Mouse (Mus musculus): ENCODE data around the gene Spsb2. TPM values are rescaled to one million over a fixed set of nuclear protein-coding genes. Genes with fewer than 3 reads are reported as not detected.

Spsb2 gene
- polyA plus RNA-seq, 1 experiment from 2014 or later: 9.5 TPM

- H3K27me3 ChIP-seq: peaks cover 10% of the 10 kb centered on the region
- H3K4me1 ChIP-seq (replicated peaks): peaks cover 37% of the 10 kb centered on the region
- H3K36me3 ChIP-seq (replicated peaks): peaks cover 47% of the 10 kb centered on the region
- 83% methylated on average over 10 of the region's 10 CpGs for WGBS (ENCODE audit: insufficient replicate concordance)
- H3K4me2 ChIP-seq: no peak overlapping the region
- no peak overlapping the region for H3K9ac ChIP-seq
- no peaks in the 10 kb centered on the region for H3K9me3 ChIP-seq (replicated peaks)
- no peak overlapping the region for H3K27ac ChIP-seq (replicated peaks)
- no peak for ATAC-seq (ENCODE audit: insufficient read depth)
- H3K4me3 ChIP-seq (replicated peaks): no peak overlapping the region
Observed at GRCm38 (mm10) chr6:124835531-124835930, 27.1 kb downstream of the Spsb2 start.

GRCm38 (mm10) chr6:124836411-124836810, 27.9 kb downstream of the Spsb2 start:
- H3K36me3 ChIP-seq (replicated peaks): peaks cover 44% of the 10 kb centered on the region
- 76% methylated on average over 7 of the region's 7 CpGs for WGBS (ENCODE audit: insufficient replicate concordance)
- ATAC-seq (ENCODE audit: insufficient read depth): no peak

DNA sequence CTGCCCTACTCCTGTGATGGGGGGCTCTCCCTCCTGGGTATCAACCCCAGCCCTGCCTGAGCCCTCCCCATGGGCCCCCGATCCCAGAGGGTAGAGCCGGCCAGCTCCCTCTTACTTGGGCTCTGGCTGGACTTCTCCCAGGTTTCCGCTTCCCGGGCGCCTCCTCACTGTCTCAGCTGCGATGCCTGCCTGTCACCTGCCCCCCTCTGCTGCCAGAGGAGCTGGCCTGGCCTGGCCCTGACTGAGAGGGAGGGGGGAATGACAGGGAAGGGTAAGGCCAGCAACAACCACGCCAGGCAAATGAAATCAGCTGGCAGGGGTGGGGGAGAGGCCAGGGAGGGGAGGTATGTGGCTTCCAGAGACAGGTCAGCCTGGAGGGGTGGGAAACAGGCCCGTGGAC, 31.3 kb downstream of the Spsb2 start:
- ATAC-seq (ENCODE audit: insufficient read depth): no peak
- WGBS (ENCODE audit: insufficient replicate concordance): 18% methylated on average over 8 of the region's 8 CpGs
- no peak overlapping the region for H3K4me3 ChIP-seq (replicated peaks)
- H3K27ac ChIP-seq (replicated peaks): no peak overlapping the region
- H3K27me3 ChIP-seq: peaks cover 10% of the 10 kb centered on the region
- H3K4me2 ChIP-seq: no peak overlapping the region
- H3K9ac ChIP-seq: no peak overlapping the region
- H3K4me1 ChIP-seq (replicated peaks): peaks cover 14% of the 10 kb centered on the region
- peaks cover 10% of the 10 kb centered on the region for H3K36me3 ChIP-seq (replicated peaks)
- H3K9me3 ChIP-seq (replicated peaks): no peaks in the 10 kb centered on the region

More at GRCm38 (mm10) chr6:124836411-124836810, 27.9 kb downstream of the Spsb2 start:
- Histone ChIP-seq H3K9me3 (replicated peaks) (no peaks in the 10 kb centered on the region), H3K4me1 (replicated peaks) (peaks cover 30% of the 10 kb centered on the region), H3K27ac (replicated peaks) (no peak overlapping the region), H3K4me2 (no peak overlapping the region), H3K4me3 (replicated peaks) (no peak overlapping the region), H3K27me3 (peaks cover 10% of the 10 kb centered on the region), H3K9ac (no peak overlapping the region)

DNA sequence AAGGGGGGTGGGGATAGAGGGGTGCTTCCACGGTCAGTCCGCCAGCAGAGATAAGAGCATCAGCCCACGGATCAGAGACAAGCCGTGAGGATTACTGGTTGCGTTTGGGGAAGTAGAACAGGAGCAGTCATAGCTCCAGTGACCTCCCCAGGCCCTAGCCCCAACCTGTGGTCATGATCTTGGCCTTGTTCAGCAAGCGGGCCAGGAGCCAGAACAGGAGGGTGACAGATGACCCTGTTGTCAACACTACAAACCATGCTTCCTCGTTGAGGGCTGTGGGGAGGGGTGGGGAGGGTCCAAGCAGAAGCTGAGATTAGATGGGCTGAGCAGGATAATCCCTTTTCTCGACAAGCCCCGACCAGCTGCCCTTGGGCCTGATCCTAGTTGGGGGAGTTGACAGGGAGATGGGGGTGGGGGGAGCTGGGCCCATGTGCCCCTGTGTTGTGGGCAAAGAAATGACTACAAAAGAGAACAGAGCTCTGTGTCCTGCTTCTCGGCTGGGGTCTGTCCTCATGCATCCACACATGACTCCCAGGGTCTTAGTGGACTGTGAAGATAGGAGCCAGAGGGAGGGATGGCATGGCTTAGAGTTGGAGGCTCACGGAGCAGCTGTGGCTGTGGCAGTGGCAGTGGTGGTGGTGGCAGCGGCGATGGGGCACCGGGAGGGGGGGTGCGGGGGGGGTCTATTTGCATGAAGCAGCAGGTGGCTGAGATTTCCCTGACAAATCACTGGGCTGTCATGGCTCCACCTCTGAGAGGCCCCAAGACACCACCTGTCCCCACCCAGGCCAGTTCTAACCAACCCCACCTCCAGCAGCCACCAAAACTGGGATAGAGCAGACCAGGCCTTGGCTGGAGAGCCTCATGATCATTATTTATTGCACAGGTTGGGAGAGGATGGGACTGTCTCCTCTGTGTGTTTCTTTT, 32.0 kb downstream of the Spsb2 start, which contains the start of gene Gnb3:
Gene Gnb3 (minus strand): TSS at position 35 of the 927 bp plus-strand sequence.
- H3K27me3 ChIP-seq: peaks cover 10% of the 10 kb centered on the region
- H3K4me3 ChIP-seq (replicated peaks): no peak within 1 kb of the TSS
- H3K36me3 ChIP-seq (replicated peaks): peaks cover 3% of the 10 kb centered on the region; the same call in 1 of the 2 replicates
- ATAC-seq (ENCODE audit: insufficient read depth): no peak
- no peak within 1 kb of the TSS for H3K9ac ChIP-seq
- no peak within 1 kb of the TSS for H3K4me2 ChIP-seq
- H3K27ac ChIP-seq (replicated peaks): no peak within 1 kb of the TSS
- no peaks in the 10 kb centered on the region for H3K9me3 ChIP-seq (replicated peaks)
- H3K4me1 ChIP-seq (replicated peaks): peaks cover 12% of the 10 kb centered on the region
- WGBS (ENCODE audit: insufficient replicate concordance): 24% methylated on average over 15 of the region's 15 CpGs

DNA sequence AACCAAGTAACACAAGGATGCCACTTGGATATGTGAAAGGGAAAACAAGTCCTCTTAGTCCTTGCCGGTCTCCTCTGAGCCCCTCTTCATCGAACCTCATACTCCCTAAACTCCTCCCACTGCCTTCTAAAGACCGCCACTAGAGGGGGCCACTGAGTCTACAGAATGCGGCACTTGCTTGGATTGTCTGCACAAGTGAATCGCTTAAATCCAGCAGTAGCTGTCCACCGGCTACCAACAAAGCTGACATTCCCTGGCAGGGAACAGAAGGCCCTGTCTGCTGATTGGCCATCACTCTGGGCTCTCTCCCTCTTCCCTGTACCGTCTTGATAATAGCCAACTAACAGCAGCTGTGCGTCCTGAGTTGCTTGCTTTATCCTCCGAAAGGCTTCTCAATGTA, 38.8 kb downstream of the Spsb2 start:
- Histone ChIP-seq H3K4me1 (replicated peaks) (no peaks in the 10 kb centered on the region; the same call in 1 of the 2 replicates), H3K9ac (no peak overlapping the region), H3K4me3 (replicated peaks) (no peak overlapping the region), H3K27me3 (no peaks in the 10 kb centered on the region), H3K27ac (replicated peaks) (no peak overlapping the region), H3K9me3 (replicated peaks) (no peaks in the 10 kb centered on the region), H3K36me3 (replicated peaks) (no peaks in the 10 kb centered on the region), H3K4me2 (no peak overlapping the region)
- 16% methylated on average over 9 of the region's 9 CpGs for whole genome bisulfite sequencing (ENCODE audit: insufficient replicate concordance)
- ATAC-seq (ENCODE audit: insufficient read depth): no peak

GRCm38 (mm10) chr6:124850535-124850934, 42.1 kb downstream of the Spsb2 start:
- Histone ChIP-seq H3K4me3 (replicated peaks) (no peak overlapping the region), H3K27ac (replicated peaks) (no peak overlapping the region), H3K36me3 (replicated peaks) (no peaks in the 10 kb centered on the region), H3K4me1 (replicated peaks) (no peaks in the 10 kb centered on the region; the same call in 1 of the 2 replicates), H3K27me3 (peaks cover 14% of the 10 kb centered on the region), H3K9me3 (replicated peaks) (no peaks in the 10 kb centered on the region), H3K4me2 (no peak overlapping the region), H3K9ac (no peak overlapping the region)
- WGBS (ENCODE audit: insufficient replicate concordance): 53% methylated on average over 8 of the region's 8 CpGs
- no peak for ATAC-seq (ENCODE audit: insufficient read depth)

- H3K27me3 ChIP-seq: peaks cover 56% of the 10 kb centered on the region
- WGBS (ENCODE audit: insufficient replicate concordance): 44% methylated on average over 12 of the region's 12 CpGs
- H3K4me2 ChIP-seq: no peak overlapping the region
- H3K9me3 ChIP-seq (replicated peaks): no peaks in the 10 kb centered on the region
- no peak overlapping the region for H3K4me3 ChIP-seq (replicated peaks)
- ATAC-seq (ENCODE audit: insufficient read depth): no peak
- no peaks in the 10 kb centered on the region for H3K36me3 ChIP-seq (replicated peaks)
- peaks cover 9% of the 10 kb centered on the region; the same call in 1 of the 2 replicates for H3K4me1 ChIP-seq (replicated peaks)
- no peak overlapping the region for H3K9ac ChIP-seq
- no peak overlapping the region for H3K27ac ChIP-seq (replicated peaks)
Observed at GRCm38 (mm10) chr6:124854647-124855046, 46.2 kb downstream of the Spsb2 start.

- peaks cover 9% of the 10 kb centered on the region; the same call in 1 of the 2 replicates for H3K4me1 ChIP-seq (replicated peaks)
- H3K27me3 ChIP-seq: peaks cover 72% of the 10 kb centered on the region
- peak overlapping the region; percentile 80; the same call in 1 of the 2 replicates for H3K4me2 ChIP-seq
- WGBS (ENCODE audit: insufficient replicate concordance): 21% methylated on average over 13 of the region's 14 CpGs
- no peaks in the 10 kb centered on the region for H3K9me3 ChIP-seq (replicated peaks)
- no peaks in the 10 kb centered on the region for H3K36me3 ChIP-seq (replicated peaks)
- H3K9ac ChIP-seq: no peak overlapping the region
- H3K4me3 ChIP-seq (replicated peaks): no peak overlapping the region
- H3K27ac ChIP-seq (replicated peaks): no peak overlapping the region
- no peak for ATAC-seq (ENCODE audit: insufficient read depth)
Observed at GRCm38 (mm10) chr6:124856321-124856720, 47.9 kb downstream of the Spsb2 start.

DNA sequence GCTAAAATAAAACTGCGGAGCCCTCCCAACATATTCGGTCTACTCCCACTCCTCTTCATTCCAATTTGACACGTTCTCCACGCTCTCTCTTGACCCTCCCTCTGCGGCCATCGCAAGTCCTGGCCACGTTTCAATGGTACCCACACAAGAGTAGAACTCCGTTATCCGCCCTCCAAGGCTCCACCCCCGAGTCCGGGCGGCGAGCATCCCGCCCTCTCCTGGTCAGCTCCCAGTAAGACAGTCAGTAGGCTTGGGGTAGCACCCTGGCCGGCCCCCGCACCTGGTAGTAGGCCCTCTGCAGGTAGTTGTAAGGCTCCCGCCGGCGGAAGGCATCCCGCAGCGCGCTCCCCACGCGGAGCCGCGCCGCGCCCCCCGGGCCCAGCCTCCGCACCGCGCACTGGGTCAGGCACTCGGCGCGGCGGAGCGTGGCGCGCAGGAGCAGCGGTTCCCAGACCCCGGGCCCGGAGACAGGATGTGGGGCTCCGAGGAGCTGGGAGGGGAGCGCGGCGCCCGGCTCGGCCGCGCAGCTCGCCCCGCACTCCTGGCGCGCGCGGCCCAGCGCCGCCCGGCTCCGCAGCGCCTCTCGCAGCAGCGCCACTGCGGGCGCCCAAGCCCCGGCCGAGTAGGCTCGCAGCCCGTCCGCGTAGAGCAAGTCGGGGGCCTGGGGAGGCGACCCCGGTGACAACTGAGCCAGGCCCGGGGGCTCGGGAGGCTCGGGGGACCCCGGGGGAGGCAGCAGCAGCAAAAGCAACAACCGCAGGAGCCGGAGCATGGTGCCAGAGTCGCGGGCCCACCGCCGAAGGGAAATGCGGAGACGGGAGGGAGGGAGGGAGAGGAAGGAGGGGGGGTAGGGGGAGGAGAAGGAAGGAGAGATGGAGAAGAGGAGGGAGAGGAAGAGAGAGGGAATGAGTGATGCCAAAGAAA, 48.7 kb downstream of the Spsb2 start, which contains the start of gene P3h3:
Gene P3h3 (minus strand): TSS at position 837 of the 924 bp plus-strand sequence.
- no peaks in the 10 kb centered on the region for H3K36me3 ChIP-seq (replicated peaks)
- H3K27ac ChIP-seq (replicated peaks): no peak within 1 kb of the TSS
- under 1% methylated on average over 86 of the region's 86 CpGs for WGBS (ENCODE audit: insufficient replicate concordance)
- ATAC-seq (ENCODE audit: insufficient read depth): peak; percentile 38
- peak within 1 kb of the TSS; percentile 80 for H3K4me2 ChIP-seq
- peaks cover 9% of the 10 kb centered on the region; the same call in 1 of the 2 replicates for H3K4me1 ChIP-seq (replicated peaks)
- peaks cover 81% of the 10 kb centered on the region for H3K27me3 ChIP-seq
- peak within 1 kb of the TSS; percentile 25; the same call in 1 of the 2 replicates for H3K9ac ChIP-seq
- H3K4me3 ChIP-seq (replicated peaks): peak within 1 kb of the TSS; percentile 54
- no peaks in the 10 kb centered on the region for H3K9me3 ChIP-seq (replicated peaks)

- ATAC-seq (ENCODE audit: insufficient read depth): no peak
Observed at GRCm38 (mm10) chr6:124857840-124858530, 49.5 kb downstream of the Spsb2 start.

More at GRCm38 (mm10) chr6:124857840-124858530, 49.5 kb downstream of the Spsb2 start:
- Histone ChIP-seq H3K27ac (replicated peaks) (no peak overlapping the region), H3K4me1 (replicated peaks) (peaks cover 9% of the 10 kb centered on the region; the same call in 1 of the 2 replicates), H3K36me3 (replicated peaks) (no peaks in the 10 kb centered on the region), H3K4me2 (no peak overlapping the region), H3K9me3 (replicated peaks) (no peaks in the 10 kb centered on the region), H3K27me3 (peaks cover 84% of the 10 kb centered on the region), H3K9ac (no peak overlapping the region), H3K4me3 (replicated peaks) (no peak overlapping the region)
- WGBS (ENCODE audit: insufficient replicate concordance): 23% methylated on average over 26 of the region's 26 CpGs

Data from liver, embryonic 15.5 days (tissue).